Mouse (Mus musculus): ENCODE measurements around the gene Tmbim4. TPM values are rescaled to one million over a fixed set of nuclear protein-coding genes. Genes with fewer than 3 reads are reported as not detected.

Gene Tmbim4
- polyA plus RNA-seq, 1 experiment from 2014 or later = 114 TPM

GRCm38 (mm10) chr10:120270777-120271176 lies 69.4 kb downstream of the Tmbim4 start:
- WGBS (ENCODE audit: insufficient replicate concordance) = 72% methylated on average over 4 of the region's 4 CpGs
- no peak overlapping the region for H3K9ac ChIP-seq (ENCODE audit: low read depth, low read length)
- H3K27ac ChIP-seq (ENCODE audit: low read depth, low read length) = no peak overlapping the region
- H3K36me3 ChIP-seq (ENCODE audit: control insufficient read depth, insufficient read depth, low read length) = no peaks in the 10 kb centered on the region
- H3K4me1 ChIP-seq (ENCODE audit: control insufficient read depth, insufficient read depth, low read length) = peaks cover 10% of the 10 kb centered on the region
- H3K27me3 ChIP-seq (ENCODE audit: control insufficient read depth, insufficient read depth, low read length) = no peaks in the 10 kb centered on the region
- H3K9me3 ChIP-seq (replicated peaks; ENCODE audit: control insufficient read depth, low read length) = 0 out of 2 replicates have a peak, but pooled peaks cover 3% of the 10 kb centered on the region
- no peak overlapping the region for H3K4me2 ChIP-seq
- H3K4me3 ChIP-seq (ENCODE audit: low read depth, low read length) = no peak overlapping the region
- ATAC-seq (replicated peaks; ENCODE audit: insufficient number of reproducible peaks, low FRiP score, low TSS enrichment) = no peak

- Histone ChIP-seq H3K4me1 (ENCODE audit: control insufficient read depth, insufficient read depth, low read length) (peaks cover 10% of the 10 kb centered on the region), H3K9me3 (replicated peaks; ENCODE audit: control insufficient read depth, low read length) (0 out of 2 replicates have a peak, but pooled peaks cover 3% of the 10 kb centered on the region), H3K27me3 (ENCODE audit: control insufficient read depth, insufficient read depth, low read length) (no peaks in the 10 kb centered on the region), H3K4me3 (ENCODE audit: low read depth, low read length) (no peak overlapping the region), H3K9ac (ENCODE audit: low read depth, low read length) (no peak overlapping the region), H3K4me2 (no peak overlapping the region; the same call in 1 of the 2 replicates), H3K27ac (ENCODE audit: low read depth, low read length) (no peak overlapping the region), H3K36me3 (ENCODE audit: control insufficient read depth, insufficient read depth, low read length) (no peaks in the 10 kb centered on the region)
- no peak for ATAC-seq (replicated peaks; ENCODE audit: insufficient number of reproducible peaks, low FRiP score, low TSS enrichment)
- 52% methylated on average over 6 of the region's 6 CpGs for WGBS (ENCODE audit: insufficient replicate concordance)
Measured at GRCm38 (mm10) chr10:120271318-120271717, 69.9 kb downstream of the Tmbim4 start.

- 0 out of 2 replicates have a peak overlapping the region, but pooled peaks have one; percentile 46 for H3K27ac ChIP-seq (ENCODE audit: low read depth, low read length)
- peaks cover 13% of the 10 kb centered on the region for H3K4me1 ChIP-seq (ENCODE audit: control insufficient read depth, insufficient read depth, low read length)
- H3K9me3 ChIP-seq (replicated peaks; ENCODE audit: control insufficient read depth, low read length) = no peaks in the 10 kb centered on the region
- ATAC-seq (replicated peaks; ENCODE audit: insufficient number of reproducible peaks, low FRiP score, low TSS enrichment) = no peak
- H3K4me2 ChIP-seq = peak overlapping the region; percentile 66
- WGBS (ENCODE audit: insufficient replicate concordance) = 21% methylated on average over 10 of the region's 11 CpGs
- peak overlapping the region; percentile 13 for H3K4me3 ChIP-seq (ENCODE audit: low read depth, low read length)
- no peaks in the 10 kb centered on the region for H3K27me3 ChIP-seq (ENCODE audit: control insufficient read depth, insufficient read depth, low read length)
- H3K36me3 ChIP-seq (ENCODE audit: control insufficient read depth, insufficient read depth, low read length) = no peaks in the 10 kb centered on the region
- peak overlapping the region; percentile 60; the same call in 1 of the 2 replicates for H3K9ac ChIP-seq (ENCODE audit: low read depth, low read length)
Measured at GRCm38 (mm10) chr10:120271879-120272269, 70.5 kb downstream of the Tmbim4 start.

- Histone ChIP-seq H3K27ac (ENCODE audit: low read depth, low read length) (peak overlapping the region; percentile 64), H3K27me3 (ENCODE audit: control insufficient read depth, insufficient read depth, low read length) (no peaks in the 10 kb centered on the region), H3K9me3 (replicated peaks; ENCODE audit: control insufficient read depth, low read length) (no peaks in the 10 kb centered on the region), H3K4me2 (peak overlapping the region; percentile 66), H3K36me3 (ENCODE audit: control insufficient read depth, insufficient read depth, low read length) (no peaks in the 10 kb centered on the region), H3K9ac (ENCODE audit: low read depth, low read length) (peak overlapping the region; percentile 60; the same call in 1 of the 2 replicates), H3K4me3 (ENCODE audit: low read depth, low read length) (peak overlapping the region; percentile 13), H3K4me1 (ENCODE audit: control insufficient read depth, insufficient read depth, low read length) (peaks cover 14% of the 10 kb centered on the region)
- 10% methylated on average over 19 of the region's 19 CpGs for WGBS (ENCODE audit: insufficient replicate concordance)
- no peak; the same call in 1 of the 2 replicates for ATAC-seq (replicated peaks; ENCODE audit: insufficient number of reproducible peaks, low FRiP score, low TSS enrichment)
Measured at GRCm38 (mm10) chr10:120272270-120272883, 71.0 kb downstream of the Tmbim4 start.

DNA sequence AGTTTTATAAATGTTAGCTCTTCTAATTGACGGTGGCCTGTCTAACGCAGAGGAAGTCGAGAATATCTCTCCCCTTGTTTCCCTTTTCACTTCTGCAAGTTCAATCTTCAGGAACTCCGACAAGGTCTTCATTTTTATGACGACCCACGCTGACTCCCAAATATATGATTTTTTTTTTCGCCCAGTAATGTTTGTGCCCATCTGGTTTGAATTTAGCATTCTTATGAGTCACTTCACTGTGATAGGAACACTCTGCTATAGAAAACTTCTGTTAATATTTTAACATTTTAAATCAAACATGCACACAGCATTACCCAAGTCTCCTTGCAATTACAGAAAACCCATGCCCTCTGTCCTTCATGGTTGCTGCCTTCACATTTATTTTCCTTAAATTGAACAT lies 71.9 kb downstream of the Tmbim4 start:
- no peaks in the 10 kb centered on the region for H3K9me3 ChIP-seq (replicated peaks; ENCODE audit: control insufficient read depth, low read length)
- H3K4me3 ChIP-seq (ENCODE audit: low read depth, low read length) = no peak overlapping the region
- ATAC-seq (replicated peaks; ENCODE audit: insufficient number of reproducible peaks, low FRiP score, low TSS enrichment) = no peak
- H3K36me3 ChIP-seq (ENCODE audit: control insufficient read depth, insufficient read depth, low read length) = no peaks in the 10 kb centered on the region
- WGBS (ENCODE audit: insufficient replicate concordance) = 81% methylated on average over 7 of the region's 7 CpGs
- no peak overlapping the region for H3K9ac ChIP-seq (ENCODE audit: low read depth, low read length)
- H3K4me1 ChIP-seq (ENCODE audit: control insufficient read depth, insufficient read depth, low read length) = peaks cover 14% of the 10 kb centered on the region
- H3K27ac ChIP-seq (ENCODE audit: low read depth, low read length) = no peak overlapping the region
- no peaks in the 10 kb centered on the region for H3K27me3 ChIP-seq (ENCODE audit: control insufficient read depth, insufficient read depth, low read length)
- no peak overlapping the region for H3K4me2 ChIP-seq

Other genes with a start within 250 kb of the Tmbim4 start
- gene Helb, start 88.6 kb upstream of the Tmbim4 start, polyA plus RNA-seq (2014; fragmentation: Nextera tagmentation; extraction: Ambion mirVana) = 5.8 and 5.9 TPM in 2 replicates
- gene Irak3, start 540 bp downstream of the Tmbim4 start, polyA plus RNA-seq (2014; fragmentation: Nextera tagmentation; extraction: Ambion mirVana) = 0.27 and 0.31 TPM in 2 replicates
- gene Llph, start 25.5 kb downstream of the Tmbim4 start, polyA plus RNA-seq (2014; fragmentation: Nextera tagmentation; extraction: Ambion mirVana) = 30.4 and 38.9 TPM in 2 replicates